Mouse (Mus musculus): ENCODE results near the gene Gm10553. TPM values are rescaled to one million over a fixed set of nuclear protein-coding genes. Genes with fewer than 3 reads are reported as not detected.
A peak's percentile ranks its signal among the peaks of the same experiment; 100 is the strongest.
"Not testable (repeated sequence)": the region's sequence is repeated elsewhere in the genome, so short reads cannot be mapped to it uniquely, and the experiment has no call there.

The Gm10553 gene
- total RNA-seq (2021) = not detected

GRCm38 (mm10) chr1:85099864-85100263 lies at the start of gene Gm10553:
TSS of gene Gm10553 (plus strand) at chr1:85100164.
- intact Hi-C loops (cut with DNase I); DNase-seq (ENCODE audit: extremely low spot score in 1 of 2, low spot score in 2 of 2): not testable (repeated sequence)

DNA sequence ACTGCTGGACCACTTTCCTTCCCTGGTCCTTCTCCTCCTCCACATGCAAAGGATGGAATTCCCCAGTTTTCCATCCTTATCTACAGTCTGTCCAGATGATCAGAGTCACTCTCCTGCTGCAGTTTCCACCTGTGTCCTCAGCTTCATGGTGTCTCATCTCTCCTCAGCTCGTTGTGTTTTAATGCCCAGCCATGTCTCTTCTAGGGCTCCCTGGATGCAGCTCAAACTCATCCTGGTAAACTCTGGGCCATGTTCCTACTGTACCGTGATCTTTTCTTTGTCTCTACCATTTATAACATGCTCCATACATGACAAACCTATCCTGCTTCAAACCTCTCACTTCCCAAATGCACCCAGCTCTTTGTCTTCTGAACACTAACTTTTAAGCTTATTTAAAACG lies 28.3 kb upstream of the Gm10553 start:
- intact Hi-C loops (cut with DNase I); DNase-seq (ENCODE audit: extremely low spot score in 1 of 2, low spot score in 2 of 2): not testable (repeated sequence)

GRCm38 (mm10) chr1:85073099-85073498 lies 26.9 kb upstream of the Gm10553 start:
- intact Hi-C loops (cut with DNase I); DNase-seq (ENCODE audit: extremely low spot score in 1 of 2, low spot score in 2 of 2): not testable (repeated sequence)

- intact Hi-C loops (cut with DNase I); DNase-seq (ENCODE audit: extremely low spot score in 1 of 2, low spot score in 2 of 2): not testable (repeated sequence)
Observed at GRCm38 (mm10) chr1:85084803-85085202, 15.2 kb upstream of the Gm10553 start.

GRCm38 (mm10) chr1:85086211-85086610 lies 13.8 kb upstream of the Gm10553 start:
- DNase-seq (ENCODE audit: extremely low spot score in 1 of 2, low spot score in 2 of 2); intact Hi-C loops (cut with DNase I): not testable (repeated sequence)

DNA sequence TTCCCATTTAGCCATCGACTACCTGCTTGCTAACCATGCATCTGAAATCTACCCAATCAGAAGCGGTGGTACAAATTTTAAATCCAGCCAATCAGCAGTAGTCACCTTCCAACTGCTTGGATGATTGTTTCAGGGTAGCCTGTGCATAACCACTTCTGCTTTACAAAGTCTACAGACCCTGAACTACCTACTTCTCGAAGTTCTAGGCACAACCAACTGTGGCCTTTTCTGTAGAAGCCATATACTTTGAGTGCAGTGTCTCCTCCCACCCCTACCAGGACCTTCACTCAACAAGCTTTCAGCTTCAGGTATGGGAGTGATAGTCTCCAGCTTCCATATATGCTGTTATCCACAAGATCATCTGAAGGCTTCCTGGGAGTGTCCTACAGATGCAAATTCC lies 7.8 kb upstream of the Gm10553 start:
- intact Hi-C loops (cut with DNase I); DNase-seq (ENCODE audit: extremely low spot score in 1 of 2, low spot score in 2 of 2): not testable (repeated sequence)

DNA sequence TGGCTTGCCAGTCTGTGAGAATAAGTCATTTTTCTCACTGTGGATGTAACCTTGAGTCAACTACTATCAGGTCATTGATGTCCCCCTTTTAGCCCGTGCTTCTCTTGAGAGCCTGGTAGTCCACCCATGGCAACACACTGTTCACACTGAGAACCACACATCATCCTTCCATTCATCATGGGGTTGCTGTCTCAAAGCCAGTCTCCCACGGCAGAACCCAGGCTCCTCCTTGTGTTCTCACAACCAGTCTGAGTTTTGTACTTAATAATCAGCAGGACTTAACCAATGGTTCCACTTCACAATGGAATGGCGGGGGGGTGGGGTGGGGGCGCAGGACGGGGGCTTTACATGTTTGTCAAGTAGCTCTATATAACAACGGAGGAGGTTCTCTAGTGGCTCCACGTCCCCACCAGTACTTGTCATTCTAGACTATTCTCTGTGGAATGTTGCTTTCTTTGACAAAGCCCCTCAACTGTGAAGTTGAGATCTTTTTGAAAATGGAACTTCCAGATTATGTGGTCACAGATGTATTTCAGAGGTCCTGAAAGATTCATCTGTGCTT lies 6.9 kb upstream of the Gm10553 start:
- DNase-seq (ENCODE audit: extremely low spot score in 1 of 2, low spot score in 2 of 2); intact Hi-C loops (cut with DNase I): not testable (repeated sequence)

DNA sequence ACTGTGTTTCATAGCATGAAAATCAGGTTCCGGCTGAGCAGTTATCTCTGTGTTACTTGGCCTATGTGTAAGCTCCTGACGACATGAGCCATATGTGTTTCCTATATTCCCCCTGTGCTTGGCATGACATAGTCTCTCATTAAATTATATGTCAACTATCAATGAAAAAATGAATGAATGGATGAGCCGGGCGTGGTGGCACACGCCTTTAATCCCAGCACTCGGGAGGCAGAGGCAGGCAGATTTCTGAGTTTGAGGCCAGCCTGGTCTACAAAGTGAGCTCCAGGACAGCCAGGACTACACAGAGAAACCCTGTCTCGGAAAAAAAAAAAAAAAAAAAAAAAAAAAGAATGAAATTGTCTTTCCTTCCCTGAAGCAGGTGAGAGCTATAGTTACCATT lies 883 bp upstream of the Gm10553 start:
- intact Hi-C loops (cut with DNase I) = not testable (repeated sequence)

GRCm38 (mm10) chr1:85101754-85102153 lies 1.8 kb downstream of the Gm10553 start:
- intact Hi-C loops (cut with DNase I); DNase-seq (ENCODE audit: extremely low spot score in 1 of 2, low spot score in 2 of 2): not testable (repeated sequence)

More for the DNA sequence above, 883 bp upstream of the Gm10553 start:
- DNase-seq (ENCODE audit: extremely low spot score in 1 of 2, low spot score in 2 of 2) = not testable (repeated sequence)

DNA sequence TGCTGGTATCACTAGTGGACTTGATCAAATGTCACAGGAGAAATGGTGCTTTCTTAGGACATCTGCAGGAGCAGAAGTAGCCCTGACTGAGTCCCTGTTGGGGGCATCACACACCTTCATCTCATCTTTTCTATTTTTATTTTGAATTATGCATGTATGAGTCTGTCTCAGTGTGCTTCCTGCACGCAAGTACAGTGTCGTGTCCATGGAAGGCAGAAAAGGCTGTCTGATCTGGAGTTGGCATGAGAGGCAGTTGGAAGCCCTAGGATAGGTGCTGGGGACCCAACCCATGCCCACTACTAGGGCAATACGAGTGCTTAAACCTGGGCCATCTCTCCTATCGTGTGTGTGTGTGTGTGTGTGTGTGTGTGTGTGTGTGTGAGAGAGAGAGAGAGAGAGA lies 5.4 kb downstream of the Gm10553 start:
- DNase-seq (ENCODE audit: extremely low spot score in 1 of 2, low spot score in 2 of 2); intact Hi-C loops (cut with DNase I): not testable (repeated sequence)

- DNase-seq (ENCODE audit: extremely low spot score in 1 of 2, low spot score in 2 of 2); intact Hi-C loops (cut with DNase I): not testable (repeated sequence)
Observed at GRCm38 (mm10) chr1:85106013-85106412, 6.0 kb downstream of the Gm10553 start.

DNA sequence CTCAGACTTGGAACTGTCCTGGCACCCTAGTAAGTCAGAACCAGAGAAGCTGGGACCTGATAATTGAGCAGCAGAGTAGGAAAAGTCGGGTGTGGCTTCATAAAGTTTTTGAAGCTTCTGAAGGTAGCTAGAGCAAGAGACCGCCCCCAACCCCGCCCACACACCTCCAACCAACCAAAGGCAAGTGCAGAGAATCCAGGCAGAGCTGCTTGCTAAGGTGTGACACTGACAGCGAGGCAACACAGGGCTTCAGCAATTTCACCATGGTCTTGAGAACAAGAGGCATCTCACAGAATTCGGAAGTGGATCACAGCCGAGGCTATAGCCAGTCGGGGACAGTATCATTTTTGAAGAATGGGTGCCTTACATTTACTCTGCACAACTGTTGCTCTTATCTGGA lies 9.8 kb downstream of the Gm10553 start, which contains the start of gene A530032D15Rik:
Gene A530032D15Rik (minus strand): TSS at position 101 of the 400 bp plus-strand sequence.
- intact Hi-C loops (cut with DNase I); DNase-seq (ENCODE audit: extremely low spot score in 1 of 2, low spot score in 2 of 2): not testable (repeated sequence)

- intact Hi-C loops (cut with DNase I) = not testable (repeated sequence)
Observed at GRCm38 (mm10) chr1:85110876-85111275, 10.9 kb downstream of the Gm10553 start.

DNA sequence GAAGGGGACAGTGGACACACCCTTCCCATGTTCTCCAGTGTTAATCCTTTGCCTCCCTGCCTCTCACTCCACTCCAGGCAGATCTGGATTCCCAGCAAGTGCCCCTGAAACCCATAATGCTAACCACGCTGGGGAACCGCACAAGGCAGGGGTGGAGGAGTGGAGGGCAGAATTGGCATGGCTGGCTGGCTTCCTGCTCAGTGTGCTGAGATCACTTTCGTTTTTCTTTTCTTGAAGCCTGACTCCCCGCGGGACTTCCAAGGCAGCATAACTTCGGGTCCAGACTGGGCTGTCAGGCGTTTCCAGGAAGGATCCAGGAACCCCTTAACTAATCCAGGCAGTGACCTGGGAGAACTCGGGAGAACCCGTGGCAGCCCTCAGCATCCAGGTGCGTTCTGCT lies 11.6 kb downstream of the Gm10553 start:
- intact Hi-C loops (cut with DNase I) = not testable (repeated sequence)

More at GRCm38 (mm10) chr1:85110876-85111275, 10.9 kb downstream of the Gm10553 start:
- DNase-seq (ENCODE audit: extremely low spot score in 1 of 2, low spot score in 2 of 2) = not testable (repeated sequence)

DNA sequence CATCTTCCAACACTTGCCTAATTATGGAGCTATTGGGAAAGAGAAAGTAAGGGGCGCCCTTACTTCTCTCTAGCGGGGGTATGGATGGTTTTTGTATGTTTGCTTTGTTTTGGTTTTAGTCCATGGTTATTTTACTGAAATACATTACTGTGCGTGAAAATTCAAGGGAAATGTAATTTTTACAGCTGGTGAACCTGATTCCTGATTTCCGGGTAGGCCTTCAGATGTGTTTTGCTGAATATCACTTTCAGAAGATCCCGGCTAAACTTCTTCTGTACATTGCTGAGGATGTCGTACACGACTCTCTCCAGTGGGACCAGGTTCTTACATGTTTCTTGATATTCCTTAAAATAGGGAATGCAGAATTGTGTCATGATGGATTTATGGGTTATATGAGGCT lies 12.3 kb downstream of the Gm10553 start:
- intact Hi-C loops (cut with DNase I); DNase-seq (ENCODE audit: extremely low spot score in 1 of 2, low spot score in 2 of 2): not testable (repeated sequence)

More for the DNA sequence above, 11.6 kb downstream of the Gm10553 start:
- peak in 1 of 2 experiments; percentile 55 for DNase-seq (ENCODE audit: extremely low spot score in 1 of 2, low spot score in 2 of 2)

- DNase-seq (ENCODE audit: extremely low spot score in 1 of 2, low spot score in 2 of 2); intact Hi-C loops (cut with DNase I): not testable (repeated sequence)
Observed at GRCm38 (mm10) chr1:85112889-85113288, 12.9 kb downstream of the Gm10553 start.

GRCm38 (mm10) chr1:85114078-85114477 lies 14.1 kb downstream of the Gm10553 start:
- intact Hi-C loops (cut with DNase I); DNase-seq (ENCODE audit: extremely low spot score in 1 of 2, low spot score in 2 of 2): not testable (repeated sequence)

DNA sequence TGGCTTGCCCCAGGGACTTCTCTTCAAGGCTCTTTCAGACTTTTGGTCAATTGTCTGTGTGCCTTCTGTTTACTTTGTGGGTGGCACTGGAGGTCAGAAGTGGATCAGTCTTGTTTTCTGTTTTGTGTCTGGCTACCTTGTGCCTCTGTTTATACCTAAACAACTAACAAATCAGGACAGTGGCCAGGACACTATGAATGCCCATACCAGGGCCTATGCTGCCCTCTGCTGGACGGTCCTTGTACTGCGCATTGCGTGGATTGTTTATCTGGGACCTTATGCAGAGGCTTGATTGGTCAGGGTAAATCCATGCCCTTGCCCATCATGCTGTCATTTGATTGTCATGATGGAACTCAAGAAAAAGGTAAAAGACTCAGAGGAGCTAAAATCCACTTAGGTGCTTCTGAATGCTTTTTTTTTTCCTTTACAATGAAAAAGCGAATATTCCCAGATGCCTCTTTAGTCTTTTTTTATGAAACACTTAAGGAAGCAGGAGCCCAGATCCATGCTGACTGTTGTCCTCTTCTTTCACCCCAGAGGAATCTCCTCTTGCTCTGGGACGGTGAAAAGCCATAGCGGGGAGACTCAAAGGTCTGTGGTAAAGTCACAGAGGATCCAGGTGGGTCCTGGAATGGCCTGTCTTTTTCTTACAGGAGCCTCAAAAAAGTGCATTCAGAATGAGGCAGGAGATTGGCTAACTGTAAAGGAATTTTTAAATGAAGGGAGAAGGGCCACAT lies 14.9 kb downstream of the Gm10553 start:
- DNase-seq (ENCODE audit: extremely low spot score in 1 of 2, low spot score in 2 of 2); intact Hi-C loops (cut with DNase I): not testable (repeated sequence)

DNA sequence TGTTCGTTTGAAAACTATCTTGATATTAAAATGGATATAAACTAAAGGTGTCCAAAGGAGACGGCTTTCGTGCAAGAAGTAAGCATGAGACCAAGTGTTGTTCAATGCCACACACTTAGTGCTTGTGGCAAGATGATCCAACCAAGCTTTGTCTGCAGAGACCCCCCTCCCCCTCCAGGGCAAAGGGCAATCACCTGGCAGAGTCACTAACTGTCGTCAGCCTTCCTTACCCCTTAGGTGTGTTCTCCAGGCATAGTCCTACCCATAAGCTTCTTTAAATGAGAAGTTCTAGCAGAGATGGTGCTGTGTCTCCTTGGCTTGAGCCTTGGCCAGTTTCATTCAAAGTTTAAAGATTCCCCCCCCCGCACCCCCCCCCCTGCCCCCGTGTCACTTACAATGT lies 17.6 kb downstream of the Gm10553 start:
- DNase-seq (ENCODE audit: extremely low spot score in 1 of 2, low spot score in 2 of 2); intact Hi-C loops (cut with DNase I): not testable (repeated sequence)

DNA sequence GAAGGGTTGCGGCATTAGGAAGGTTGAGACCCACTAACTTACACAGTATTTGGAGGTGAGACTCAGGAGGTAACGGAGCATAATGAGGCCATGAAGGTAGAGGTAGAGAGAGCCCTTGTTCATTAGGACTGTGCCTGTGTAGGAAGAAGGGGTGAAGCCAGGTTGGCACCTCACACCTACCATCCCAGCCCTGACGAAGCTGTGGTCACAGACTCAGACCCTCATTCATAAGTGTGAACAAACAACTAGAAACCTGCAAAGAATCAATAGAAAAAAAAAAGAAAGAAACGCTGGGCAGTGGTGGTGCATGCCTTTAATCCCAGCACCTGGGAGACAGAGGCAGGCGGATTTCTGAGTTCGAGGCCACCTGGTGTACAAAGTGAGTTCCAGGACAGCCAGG lies 18.4 kb downstream of the Gm10553 start:
- intact Hi-C loops (cut with DNase I); DNase-seq (ENCODE audit: extremely low spot score in 1 of 2, low spot score in 2 of 2): not testable (repeated sequence)

All from left cerebral cortex, postnatal 10 days (tissue).